Mouse (Mus musculus): Measurements from ENCODE around the gene Gm20388. TPM values are rescaled to one million over a fixed set of nuclear protein-coding genes. Genes with fewer than 3 reads are reported as not detected.

The Gm20388 gene
- polyA plus RNA-seq, 1 experiment from 2014 or later, result not detected

DNA sequence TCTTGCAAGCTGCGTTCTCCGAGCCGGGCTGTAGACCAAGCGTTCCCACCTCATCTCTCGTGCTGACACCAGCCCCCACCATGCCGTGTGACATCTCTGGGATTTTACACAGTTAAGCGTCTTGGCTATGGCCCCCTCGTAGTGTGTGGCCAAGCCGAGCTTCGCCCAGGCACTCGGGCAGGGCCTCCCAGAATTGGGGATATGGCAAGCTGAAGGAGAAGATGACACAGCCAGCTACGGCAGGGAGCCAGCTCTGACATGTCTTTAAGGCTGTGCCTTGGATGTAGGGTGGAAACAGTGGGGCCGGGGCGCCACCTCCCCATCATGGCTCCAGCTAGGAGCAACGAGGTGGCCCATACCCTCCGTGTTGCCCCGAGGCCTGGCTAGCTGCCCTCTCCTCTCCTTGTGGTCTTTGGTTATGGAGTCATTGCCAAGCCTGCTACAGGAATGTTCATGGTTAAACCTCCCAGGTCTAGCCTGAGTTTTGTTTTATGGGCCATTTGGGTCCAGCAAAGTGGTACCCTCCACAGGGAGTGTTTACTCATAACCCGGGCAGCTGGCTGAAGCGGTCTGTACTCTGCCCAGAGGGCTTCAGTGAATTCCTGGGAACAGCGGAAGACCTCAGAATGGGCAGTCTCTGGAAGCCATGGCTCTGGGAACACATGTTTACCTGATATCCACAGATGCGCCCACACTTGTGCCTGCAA lies 406.6 kb downstream of the Gm20388 start:
- H3K36me3 ChIP-seq, result no peaks in the 10 kb centered on the region
- peak; percentile 27; the same call in 1 of the 2 replicates for ATAC-seq (replicated peaks)
- WGBS, result 80% methylated on average over 21 of the region's 21 CpGs
- H3K9me3 ChIP-seq, result no peaks in the 10 kb centered on the region
- H3K4me2 ChIP-seq (replicated peaks), result no peak overlapping the region
- no peak overlapping the region for H3K4me3 ChIP-seq
- peak overlapping the region; percentile 54 for H3K27ac ChIP-seq (replicated peaks)
- H3K9ac ChIP-seq (replicated peaks), result no peak overlapping the region
- no peaks in the 10 kb centered on the region for H3K27me3 ChIP-seq
- H3K4me1 ChIP-seq, result peaks cover 17% of the 10 kb centered on the region

DNA sequence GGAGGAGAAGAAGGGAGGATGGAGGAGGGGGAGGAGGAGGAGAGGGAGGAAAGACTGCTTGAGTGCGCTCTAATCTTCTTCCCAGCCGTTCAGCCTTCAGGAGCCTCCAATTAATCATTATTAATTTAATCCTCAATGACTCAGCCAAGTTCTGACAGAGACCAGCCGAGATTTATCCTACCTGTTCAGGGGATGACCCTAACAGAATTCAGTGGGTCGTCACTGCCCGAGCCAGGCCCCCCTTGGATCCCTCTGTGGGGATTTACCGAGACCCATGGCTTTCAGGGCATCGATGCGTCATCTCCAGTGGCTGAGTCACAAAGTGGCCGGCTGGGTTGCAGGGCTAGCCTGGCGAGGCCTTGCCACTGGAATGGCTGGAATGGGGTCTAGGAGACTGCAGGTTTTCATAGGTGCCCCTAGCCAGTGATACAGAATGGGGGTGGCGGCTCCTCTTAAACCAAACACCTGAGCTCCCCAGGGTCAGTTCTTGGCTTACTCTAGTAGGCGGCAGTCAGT lies 407.9 kb downstream of the Gm20388 start:
- WGBS, result 59% methylated on average over 12 of the region's 12 CpGs
- H3K9me3 ChIP-seq, result no peaks in the 10 kb centered on the region
- no peak overlapping the region; the same call in 1 of the 2 replicates for H3K27ac ChIP-seq (replicated peaks)
- peaks cover 29% of the 10 kb centered on the region for H3K4me1 ChIP-seq
- ATAC-seq (replicated peaks), result no peak
- H3K9ac ChIP-seq (replicated peaks), result no peak overlapping the region
- H3K4me2 ChIP-seq (replicated peaks), result no peak overlapping the region
- no peak overlapping the region for H3K4me3 ChIP-seq
- H3K27me3 ChIP-seq, result no peaks in the 10 kb centered on the region
- H3K36me3 ChIP-seq, result no peaks in the 10 kb centered on the region

DNA sequence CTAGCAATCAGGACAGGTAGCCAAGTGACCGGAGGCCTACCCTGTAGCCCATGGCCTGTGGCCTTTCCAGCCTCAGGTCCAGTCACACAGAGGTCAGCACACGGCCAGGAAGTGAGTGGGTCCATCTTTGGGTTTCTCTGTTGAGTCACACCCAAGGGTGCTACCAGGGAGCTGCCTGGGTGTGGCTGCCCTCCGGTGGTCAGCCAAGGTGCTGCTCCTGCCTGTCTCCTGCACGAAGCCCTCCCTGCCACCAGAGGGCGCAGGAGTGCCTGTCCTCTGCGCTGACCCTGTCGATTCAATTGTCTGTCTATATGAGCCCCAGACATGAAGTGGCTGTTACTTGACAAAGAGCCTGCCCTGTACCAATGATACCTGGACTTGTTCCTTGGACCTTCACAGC lies 408.8 kb downstream of the Gm20388 start:
- ATAC-seq (replicated peaks), result no peak
- Histone ChIP-seq H3K27me3 (no peaks in the 10 kb centered on the region), H3K4me1 (peaks cover 29% of the 10 kb centered on the region), H3K36me3 (no peaks in the 10 kb centered on the region), H3K9me3 (no peaks in the 10 kb centered on the region), H3K4me3 (no peak overlapping the region), H3K4me2 (replicated peaks) (no peak overlapping the region), H3K9ac (replicated peaks) (no peak overlapping the region), H3K27ac (replicated peaks) (no peak overlapping the region)
- 25% methylated on average over 7 of the region's 7 CpGs for WGBS

DNA sequence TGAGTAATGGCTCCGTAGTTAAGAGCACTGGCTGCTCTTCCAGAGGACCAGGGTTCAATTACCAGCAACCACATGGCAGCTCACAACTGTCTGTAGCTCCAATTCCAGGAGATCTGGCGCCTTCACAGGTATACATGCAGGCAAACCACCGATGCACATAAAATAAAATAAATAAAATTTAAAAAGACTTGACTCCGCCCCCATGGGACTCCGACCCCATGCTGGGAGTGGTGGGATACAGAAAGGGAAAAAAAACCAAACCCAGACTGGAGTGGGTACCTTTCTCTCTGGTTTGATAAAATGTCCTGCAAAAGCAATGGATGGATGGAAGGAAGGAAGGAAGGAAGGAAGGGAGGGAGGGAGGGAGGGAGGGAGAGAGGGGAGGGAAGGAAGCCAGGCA lies 409.5 kb downstream of the Gm20388 start:
- H3K9ac ChIP-seq (replicated peaks), result no peak overlapping the region
- H3K4me3 ChIP-seq, result no peak overlapping the region
- ATAC-seq (replicated peaks), result no peak
- peaks cover 29% of the 10 kb centered on the region for H3K4me1 ChIP-seq
- H3K36me3 ChIP-seq, result no peaks in the 10 kb centered on the region
- H3K27me3 ChIP-seq, result no peaks in the 10 kb centered on the region
- H3K9me3 ChIP-seq, result no peaks in the 10 kb centered on the region
- H3K27ac ChIP-seq (replicated peaks), result no peak overlapping the region
- 92% methylated on average over 5 of the region's 5 CpGs for WGBS
- H3K4me2 ChIP-seq (replicated peaks), result no peak overlapping the region

DNA sequence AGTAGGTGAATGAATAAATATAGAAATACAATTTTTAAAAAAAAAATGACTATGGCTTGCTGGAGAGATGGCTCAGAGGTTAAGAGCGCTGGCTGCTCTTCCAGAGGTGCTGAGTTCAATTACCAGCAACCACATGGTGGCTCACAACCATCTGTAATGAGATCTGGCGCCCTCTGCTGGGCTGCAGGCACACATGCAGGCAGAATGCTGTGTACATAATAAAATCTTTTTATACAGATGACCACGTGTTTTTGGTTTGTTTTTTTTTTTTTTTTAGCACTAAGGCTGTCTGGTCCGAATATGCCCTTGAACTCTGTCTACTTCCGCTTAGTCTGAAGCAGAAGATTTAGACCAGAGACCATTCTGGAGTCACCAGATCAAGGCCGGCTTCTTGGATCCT lies 411.1 kb downstream of the Gm20388 start:
- peaks cover 27% of the 10 kb centered on the region for H3K4me1 ChIP-seq
- ATAC-seq (replicated peaks), result no peak
- no peaks in the 10 kb centered on the region for H3K27me3 ChIP-seq
- 50% methylated on average over 6 of the region's 6 CpGs for WGBS
- no peak overlapping the region for H3K4me2 ChIP-seq (replicated peaks)
- no peaks in the 10 kb centered on the region for H3K9me3 ChIP-seq
- no peaks in the 10 kb centered on the region for H3K36me3 ChIP-seq
- H3K27ac ChIP-seq (replicated peaks), result no peak overlapping the region
- H3K4me3 ChIP-seq, result no peak overlapping the region
- H3K9ac ChIP-seq (replicated peaks), result no peak overlapping the region

DNA sequence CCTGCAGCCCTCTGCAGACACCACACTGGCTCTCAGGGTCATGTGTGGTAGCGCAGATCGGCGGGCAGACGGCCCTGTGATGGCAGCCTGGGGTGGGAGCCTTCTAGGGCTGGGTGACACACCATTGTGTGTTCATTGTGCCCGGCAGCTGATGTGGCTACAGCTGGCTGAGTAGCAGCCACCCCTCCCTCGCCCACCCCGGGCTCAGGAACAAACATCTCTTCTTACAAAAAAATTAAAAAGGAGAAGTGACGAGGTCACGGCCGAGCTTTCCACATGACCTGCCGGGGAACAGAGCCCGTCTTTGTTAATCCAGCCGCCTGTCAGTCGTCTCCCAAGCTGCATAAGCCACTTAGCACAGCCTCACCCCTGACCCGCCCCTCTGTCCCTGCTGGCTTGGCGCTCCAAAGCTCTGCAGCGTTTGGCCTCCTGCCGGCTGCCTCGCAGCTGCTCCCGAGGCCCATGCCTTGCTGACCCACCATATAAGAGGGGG lies 412.4 kb downstream of the Gm20388 start:
- Histone ChIP-seq H3K4me1 (peaks cover 17% of the 10 kb centered on the region), H3K27ac (replicated peaks) (peak overlapping the region; percentile 57), H3K9me3 (no peaks in the 10 kb centered on the region), H3K27me3 (no peaks in the 10 kb centered on the region), H3K4me2 (replicated peaks) (no peak overlapping the region), H3K36me3 (no peaks in the 10 kb centered on the region), H3K4me3 (no peak overlapping the region), H3K9ac (replicated peaks) (no peak overlapping the region)
- peak; percentile 47 for ATAC-seq (replicated peaks)
- WGBS, result 5% methylated on average over 20 of the region's 20 CpGs

DNA sequence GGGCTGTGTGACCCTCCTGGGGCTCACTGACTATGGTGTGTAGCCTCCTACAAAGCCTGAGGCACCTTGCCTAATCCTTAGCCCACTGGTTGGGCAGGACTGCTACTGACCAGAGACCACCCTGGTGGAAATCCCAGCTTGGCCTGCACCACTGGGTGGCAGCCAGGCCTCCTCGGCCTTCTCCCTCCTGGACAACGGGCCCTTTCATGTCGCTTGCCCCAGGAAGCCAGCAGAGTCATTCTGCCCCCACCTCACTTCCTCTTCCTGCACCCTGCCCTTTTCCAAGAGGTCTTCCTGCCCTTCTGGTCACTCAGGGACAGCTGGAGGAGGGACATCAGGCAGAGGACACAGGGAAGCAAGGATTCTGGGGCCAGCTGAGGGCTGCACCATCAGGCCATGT lies 413.9 kb downstream of the Gm20388 start:
- Histone ChIP-seq H3K9ac (replicated peaks) (no peak overlapping the region), H3K4me1 (peaks cover 27% of the 10 kb centered on the region), H3K4me2 (replicated peaks) (no peak overlapping the region), H3K9me3 (no peaks in the 10 kb centered on the region), H3K4me3 (no peak overlapping the region), H3K27me3 (no peaks in the 10 kb centered on the region), H3K36me3 (no peaks in the 10 kb centered on the region), H3K27ac (replicated peaks) (no peak overlapping the region)
- no peak for ATAC-seq (replicated peaks)
- 51% methylated on average over 3 of the region's 3 CpGs for WGBS

DNA sequence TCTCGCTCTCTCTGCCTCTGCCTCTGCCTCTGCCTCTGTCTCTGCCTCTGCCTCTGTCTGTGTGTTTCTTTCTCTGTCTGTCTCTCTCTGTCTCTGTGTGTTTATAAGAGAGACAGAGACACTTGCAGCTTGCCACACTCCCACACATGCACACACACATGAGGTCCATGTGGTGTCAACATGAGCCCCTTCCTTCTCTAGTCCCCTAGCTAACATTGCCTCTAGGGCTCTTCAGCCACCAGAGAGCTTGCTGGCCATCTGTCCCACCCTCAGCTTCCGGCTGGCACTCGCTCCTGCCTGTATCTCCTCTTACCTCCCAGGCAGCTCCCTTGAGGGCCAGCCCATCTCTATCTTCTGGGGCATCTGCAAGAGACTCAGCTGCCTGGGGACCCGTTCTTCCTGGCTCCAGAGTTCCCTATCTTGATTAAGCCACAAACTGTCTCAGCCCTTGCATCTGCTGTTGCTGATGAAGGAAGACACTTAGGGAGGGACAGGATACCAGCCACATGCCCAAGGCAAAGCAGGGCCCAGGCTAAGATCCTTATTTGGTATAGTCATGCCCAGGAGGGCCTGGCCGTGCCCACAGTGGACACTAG lies 414.6 kb downstream of the Gm20388 start:
- Histone ChIP-seq H3K9ac (replicated peaks) (no peak overlapping the region), H3K27me3 (no peaks in the 10 kb centered on the region), H3K4me1 (peaks cover 29% of the 10 kb centered on the region), H3K36me3 (no peaks in the 10 kb centered on the region), H3K4me3 (no peak overlapping the region), H3K9me3 (no peaks in the 10 kb centered on the region), H3K4me2 (replicated peaks) (no peak overlapping the region), H3K27ac (replicated peaks) (no peak overlapping the region)
- ATAC-seq (replicated peaks), result no peak
- WGBS, result 76% methylated on average over 5 of the region's 5 CpGs

DNA sequence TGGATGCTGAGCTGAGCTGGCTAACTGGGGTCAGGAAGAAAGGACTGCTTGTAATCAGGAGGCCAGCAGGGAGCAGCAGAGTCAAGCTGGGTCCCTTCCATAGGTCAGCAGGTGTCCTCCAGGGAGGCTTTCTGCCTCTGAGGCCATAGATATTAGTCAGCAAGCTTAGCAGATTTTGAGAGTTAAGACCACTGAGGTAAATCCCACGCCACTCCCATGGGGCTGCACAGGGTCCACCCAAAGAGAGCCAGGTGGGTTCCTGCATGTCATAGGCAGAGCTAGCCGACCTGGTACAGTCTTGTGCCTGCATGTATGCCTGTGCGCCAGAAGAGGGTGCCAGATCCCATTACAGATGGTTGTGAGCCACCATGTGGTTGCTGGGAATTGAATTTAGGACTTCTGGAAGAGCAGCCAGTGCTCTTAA lies 416.5 kb downstream of the Gm20388 start:
- ATAC-seq (replicated peaks), result no peak
- peaks cover 28% of the 10 kb centered on the region for H3K4me1 ChIP-seq
- H3K27me3 ChIP-seq, result no peaks in the 10 kb centered on the region
- no peak overlapping the region for H3K4me3 ChIP-seq
- 54% methylated on average over 3 of the region's 3 CpGs for WGBS
- no peak overlapping the region for H3K9ac ChIP-seq (replicated peaks)
- no peaks in the 10 kb centered on the region for H3K36me3 ChIP-seq
- H3K27ac ChIP-seq (replicated peaks), result no peak overlapping the region
- H3K4me2 ChIP-seq (replicated peaks), result no peak overlapping the region
- H3K9me3 ChIP-seq, result no peaks in the 10 kb centered on the region

DNA sequence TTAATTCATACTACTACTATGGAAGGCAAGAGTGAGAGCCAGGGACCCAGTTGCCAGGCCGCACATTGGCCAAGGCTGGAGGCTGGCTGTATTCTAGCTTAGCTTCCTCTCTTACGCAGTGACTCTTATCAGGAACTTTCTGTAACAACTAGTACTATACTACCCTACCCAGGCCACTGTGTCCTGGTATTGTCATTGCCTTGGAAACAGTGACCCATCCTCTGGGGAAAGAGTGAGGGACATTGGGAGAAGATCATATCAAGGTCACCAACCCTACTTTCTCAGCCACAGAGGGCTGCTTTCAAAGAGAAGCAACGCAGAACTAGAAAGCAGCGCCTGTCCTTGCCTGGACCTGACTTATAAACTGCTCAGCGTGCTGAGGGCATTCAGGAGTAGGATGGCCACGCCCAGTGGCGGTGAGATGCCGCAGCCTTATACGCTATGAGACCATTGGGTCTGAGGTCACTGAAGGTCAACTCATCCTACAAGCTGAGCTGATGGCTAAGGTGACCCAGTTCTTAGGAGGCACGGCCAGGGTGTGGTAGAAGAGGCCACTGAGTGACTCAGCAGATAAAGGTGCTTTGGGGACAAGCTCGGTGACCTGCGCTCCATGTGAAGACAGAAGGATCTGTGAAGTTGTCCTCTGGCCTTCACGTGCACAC lies 417.9 kb downstream of the Gm20388 start:
- H3K4me2 ChIP-seq (replicated peaks), result no peak overlapping the region
- H3K36me3 ChIP-seq, result no peaks in the 10 kb centered on the region
- H3K9ac ChIP-seq (replicated peaks), result no peak overlapping the region
- WGBS, result 91% methylated on average over 13 of the region's 13 CpGs
- no peak overlapping the region for H3K27ac ChIP-seq (replicated peaks)
- no peaks in the 10 kb centered on the region for H3K27me3 ChIP-seq
- peaks cover 18% of the 10 kb centered on the region for H3K4me1 ChIP-seq
- ATAC-seq (replicated peaks), result no peak
- H3K9me3 ChIP-seq, result no peaks in the 10 kb centered on the region
- no peak overlapping the region for H3K4me3 ChIP-seq

DNA sequence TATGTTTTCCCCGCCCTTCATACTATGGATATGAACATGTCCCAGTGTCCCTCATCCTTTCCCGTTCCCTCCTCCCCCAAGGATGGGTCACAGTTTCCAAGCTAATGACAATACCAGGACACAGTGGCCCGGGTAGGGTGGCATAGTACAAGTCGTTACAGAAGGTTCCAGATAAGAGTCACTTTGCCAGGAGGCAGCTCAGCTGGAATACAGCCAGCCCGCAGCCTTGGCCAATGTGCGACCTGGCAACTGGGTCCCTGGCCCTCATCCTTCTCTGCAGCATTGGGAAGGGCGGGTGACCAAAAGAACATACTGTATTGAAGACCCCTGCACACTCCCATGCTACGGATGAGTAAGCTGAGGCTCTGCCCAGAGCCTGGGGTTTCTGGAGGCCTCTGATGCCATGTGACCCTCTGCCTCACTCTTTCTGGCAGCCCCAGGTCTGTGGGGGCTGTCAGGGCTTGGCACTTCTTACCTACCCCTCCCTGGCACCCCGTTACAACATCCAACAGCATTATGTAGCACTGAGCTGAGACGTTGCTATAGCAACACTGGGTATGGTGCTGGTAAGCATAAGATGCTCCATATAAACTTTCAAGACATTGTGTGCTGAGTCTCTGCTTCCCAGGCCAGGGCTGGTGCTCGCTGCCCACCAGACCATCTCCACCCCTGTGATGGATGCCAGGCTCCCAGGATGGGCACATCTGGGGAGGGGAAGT lies 418.5 kb downstream of the Gm20388 start:
- Histone ChIP-seq H3K9ac (replicated peaks) (no peak overlapping the region), H3K36me3 (no peaks in the 10 kb centered on the region), H3K4me2 (replicated peaks) (no peak overlapping the region), H3K4me1 (peaks cover 18% of the 10 kb centered on the region), H3K27me3 (no peaks in the 10 kb centered on the region), H3K9me3 (no peaks in the 10 kb centered on the region), H3K4me3 (no peak overlapping the region), H3K27ac (replicated peaks) (no peak overlapping the region)
- WGBS, result 75% methylated on average over 11 of the region's 11 CpGs
- ATAC-seq (replicated peaks), result peak; percentile 30; the same call in 1 of the 2 replicates

DNA sequence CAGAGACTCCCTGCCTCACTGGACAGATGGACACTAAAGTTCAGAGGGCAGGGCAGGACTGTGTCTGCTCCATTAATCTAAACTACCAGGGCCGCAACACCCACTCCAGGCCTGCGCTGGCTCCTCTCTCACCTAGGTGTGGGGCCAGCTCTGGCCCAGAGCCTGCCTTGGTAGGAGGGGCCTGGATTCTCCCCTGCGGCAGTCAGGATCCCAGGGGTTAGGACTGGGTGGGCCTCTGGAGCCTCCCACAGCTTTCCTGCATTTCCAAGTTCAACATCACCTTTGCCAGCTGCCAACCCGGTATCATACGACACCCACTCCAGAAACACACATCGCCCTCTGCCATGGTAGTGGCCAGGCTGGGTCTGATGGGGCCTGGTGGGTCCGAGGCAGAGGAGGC lies 420.4 kb downstream of the Gm20388 start:
- no peaks in the 10 kb centered on the region for H3K9me3 ChIP-seq
- no peak overlapping the region for H3K27ac ChIP-seq (replicated peaks)
- no peaks in the 10 kb centered on the region for H3K27me3 ChIP-seq
- H3K4me1 ChIP-seq, result peaks cover 35% of the 10 kb centered on the region
- H3K4me3 ChIP-seq, result no peak overlapping the region
- WGBS, result 83% methylated on average over 7 of the region's 7 CpGs
- no peak overlapping the region for H3K4me2 ChIP-seq (replicated peaks)
- no peaks in the 10 kb centered on the region for H3K36me3 ChIP-seq
- no peak overlapping the region for H3K9ac ChIP-seq (replicated peaks)
- ATAC-seq (replicated peaks), result no peak

Measured in forebrain, embryonic 15.5 days (tissue).